ENCODE assay signal across 8 mouse cellular contexts in genomic region chr1:89859182-89859581, GRCm38 (mm10).
DNase-seq lines count a peak whose midpoint lies in the region; ATAC-seq and TF ChIP-seq lines count a peak whose summit lies in the region.

No protein-coding gene starts in this region.

- 25% methylated on average over 3 of the region's 3 CpGs for WGBS in limb, embryonic 14.5 days
- 23% methylated on average over 3 of the region's 3 CpGs for WGBS in midbrain, embryonic 13.5 days

- H3K4me3 ChIP-seq in layer of hippocampus, adult 2 months = no peak overlapping the region
- H3K4me3 ChIP-seq in limb, embryonic 14.5 days (replicated peaks; ENCODE audit: low read length) = no peak overlapping the region
- H3K4me3 ChIP-seq in midbrain, embryonic 13.5 days (replicated peaks) = no peak overlapping the region

- peak; percentile 81 for TF ChIP-seq CTCF in layer of hippocampus, adult 2 months (conservative IDR thresholded peaks at IDR 0.05)

- H3K9ac ChIP-seq in limb, embryonic 14.5 days (ENCODE audit: low read depth, low read length, severe bottlenecking) = no peak overlapping the region
- H3K9ac ChIP-seq in midbrain, embryonic 13.5 days (replicated peaks) = no peak overlapping the region

- H3K9me3 ChIP-seq in limb, embryonic 14.5 days (ENCODE audit: control insufficient read depth, low read length) = no peaks in the 10 kb centered on the region
- H3K9me3 ChIP-seq in midbrain, embryonic 13.5 days = no peaks in the 10 kb centered on the region

- peak in 1 of 2 experiments; percentile 51 for DNase-seq in layer of hippocampus, adult 2 months (ENCODE audit: low spot score in 2 of 2)
- DNase-seq in layer of hippocampus, adult 9-11 months = no peak
- peak; percentile 30 for DNase-seq in MN1 (ENCODE audit: low spot score)
- DNase-seq in adrenal gland, postnatal 36 days = peak; percentile 39 to 59
- DNase-seq in forelimb bud, embryonic 11.5 days (ENCODE audit: low read depth, low spot score) = peak; percentile 62
- peak; percentile 69 for DNase-seq in limb, embryonic 14.5 days (ENCODE audit: low spot score)
- DNase-seq in testis, postnatal 10 days (ENCODE audit: low spot score) = peak; percentile 70

- H3K4me1 ChIP-seq in limb, embryonic 14.5 days (ENCODE audit: control insufficient read depth, insufficient read depth, low read length) = peaks cover 29% of the 10 kb centered on the region
- H3K4me1 ChIP-seq in midbrain, embryonic 13.5 days (replicated peaks) = peaks cover 17% of the 10 kb centered on the region

- no peaks in the 10 kb centered on the region; the same call in 1 of the 2 replicates for H3K27me3 ChIP-seq in limb, embryonic 14.5 days (ENCODE audit: control insufficient read depth, insufficient read depth, low read length)
- peaks cover 4% of the 10 kb centered on the region for H3K27me3 ChIP-seq in midbrain, embryonic 13.5 days

- H3K27ac ChIP-seq in layer of hippocampus, adult 2 months = no peak overlapping the region
- peak overlapping the region; percentile 29 for H3K27ac ChIP-seq in limb, embryonic 14.5 days (replicated peaks; ENCODE audit: low read depth, low read length)
- H3K27ac ChIP-seq in midbrain, embryonic 13.5 days = no peak overlapping the region

- no peak overlapping the region for H3K4me2 ChIP-seq in limb, embryonic 14.5 days (replicated peaks; ENCODE audit: low read depth, low read length, severe bottlenecking)
- H3K4me2 ChIP-seq in midbrain, embryonic 13.5 days (replicated peaks) = no peak overlapping the region

- no peak for TF ChIP-seq POLR2A in limb, embryonic 14.5 days (IDR thresholded peaks at IDR 0.05; ENCODE audit: borderline replicate concordance, extremely low read depth, insufficient read depth, insufficient read length)

- H3K36me3 ChIP-seq in limb, embryonic 14.5 days (ENCODE audit: control insufficient read depth, insufficient read depth, low read length) = no peaks in the 10 kb centered on the region
- peaks cover 9% of the 10 kb centered on the region; the same call in 1 of the 2 replicates for H3K36me3 ChIP-seq in midbrain, embryonic 13.5 days

- ATAC-seq in limb, embryonic 14.5 days (ENCODE audit: low FRiP score, low read depth) = peak; percentile 48; the same call in 1 of the 2 replicates
- ATAC-seq in midbrain, embryonic 13.5 days = no peak
